Mouse (Mus musculus): ENCODE measurements around the gene Sirpa.

Gene Sirpa

DNA sequence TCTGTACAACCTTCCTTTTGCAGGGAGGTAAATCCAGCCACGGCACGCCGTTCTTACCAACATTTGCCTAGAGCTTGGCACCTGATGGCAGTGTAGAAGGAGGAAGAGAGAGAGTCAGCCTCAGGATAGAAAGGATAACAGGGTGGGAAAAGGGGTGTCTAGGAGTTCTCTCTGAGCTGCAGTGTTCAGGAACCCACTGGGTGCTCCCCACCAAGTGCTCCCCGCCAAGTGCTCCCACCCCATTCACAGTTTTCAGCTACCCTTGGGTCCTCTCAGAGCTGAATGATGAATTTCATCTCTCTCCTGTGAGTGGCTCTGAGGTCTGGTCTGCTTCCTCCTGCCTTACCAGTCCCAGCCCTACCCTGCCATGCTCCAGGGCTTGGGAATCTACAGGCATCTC, 1.9 kb downstream of the Sirpa start:
- no peaks in the 10 kb centered on the region for H3K36me3 ChIP-seq (ENCODE audit: control insufficient read depth, insufficient read depth, low read length, poor library complexity, severe bottlenecking)
- no peaks in the 10 kb centered on the region for H3K27me3 ChIP-seq (ENCODE audit: control insufficient read depth, insufficient read depth, low read length, poor library complexity, severe bottlenecking)
- no peak for DNase-seq (ENCODE audit: low read depth, low spot score)

DNA sequence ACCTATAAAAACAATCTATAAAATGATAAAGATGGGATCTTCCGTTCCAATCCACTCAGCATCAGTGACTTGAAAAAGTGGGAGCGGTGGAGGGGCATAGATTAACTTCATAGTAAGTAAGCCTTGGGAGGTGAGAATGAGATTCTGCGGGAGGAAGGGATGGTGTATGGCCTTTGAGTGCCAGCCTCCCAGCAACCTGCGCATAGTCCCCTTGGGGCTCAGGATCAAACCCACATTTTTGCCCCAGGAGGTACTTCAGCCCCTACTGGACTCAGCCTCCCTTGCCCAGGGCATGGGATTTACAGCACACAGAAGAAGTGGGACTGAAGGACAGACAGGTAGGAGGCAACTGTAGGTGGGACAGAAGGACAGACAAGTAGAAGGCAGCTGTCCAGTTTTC, 2.6 kb downstream of the Sirpa start:
- H3K27me3 ChIP-seq (ENCODE audit: control insufficient read depth, insufficient read depth, low read length, poor library complexity, severe bottlenecking): no peaks in the 10 kb centered on the region
- no peaks in the 10 kb centered on the region for H3K36me3 ChIP-seq (ENCODE audit: control insufficient read depth, insufficient read depth, low read length, poor library complexity, severe bottlenecking)
- DNase-seq (ENCODE audit: low read depth, low spot score): no peak

- DNase-seq (ENCODE audit: low read depth, low spot score): peak; percentile 79
- H3K36me3 ChIP-seq (ENCODE audit: control insufficient read depth, insufficient read depth, low read length, poor library complexity, severe bottlenecking): no peaks in the 10 kb centered on the region
- no peaks in the 10 kb centered on the region for H3K27me3 ChIP-seq (ENCODE audit: control insufficient read depth, insufficient read depth, low read length, poor library complexity, severe bottlenecking)
Measured at GRCm38 (mm10) chr2:129595661-129596209, 3.1 kb downstream of the Sirpa start.

- Histone ChIP-seq H3K27me3 (ENCODE audit: control insufficient read depth, insufficient read depth, low read length, poor library complexity, severe bottlenecking) (no peaks in the 10 kb centered on the region), H3K36me3 (ENCODE audit: control insufficient read depth, insufficient read depth, low read length, poor library complexity, severe bottlenecking) (no peaks in the 10 kb centered on the region)
- no peak for DNase-seq (ENCODE audit: low read depth, low spot score)
Measured at GRCm38 (mm10) chr2:129596555-129597172, 4.0 kb downstream of the Sirpa start.

DNA sequence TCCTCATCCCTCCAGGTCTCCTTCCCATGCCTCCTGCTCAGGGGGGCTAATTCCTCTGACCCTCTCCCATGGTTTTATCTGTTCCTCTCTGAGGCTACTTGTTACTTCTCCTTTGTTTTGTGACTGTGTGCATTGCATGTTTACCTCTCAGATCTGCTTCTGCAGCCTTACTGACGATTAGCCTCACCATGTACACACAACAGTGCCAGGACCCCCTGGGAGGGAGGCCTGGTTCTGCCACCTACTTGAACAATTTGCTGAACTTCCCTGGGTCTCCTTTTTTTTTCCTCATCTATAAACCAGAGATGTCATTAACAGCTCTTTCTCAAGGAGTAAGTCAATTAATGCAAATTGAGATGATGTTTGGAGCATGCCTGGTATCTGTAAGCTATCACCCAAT, 4.9 kb downstream of the Sirpa start:
- DNase-seq (ENCODE audit: low read depth, low spot score): no peak
- Histone ChIP-seq H3K27me3 (ENCODE audit: control insufficient read depth, insufficient read depth, low read length, poor library complexity, severe bottlenecking) (no peaks in the 10 kb centered on the region), H3K36me3 (ENCODE audit: control insufficient read depth, insufficient read depth, low read length, poor library complexity, severe bottlenecking) (no peaks in the 10 kb centered on the region)

GRCm38 (mm10) chr2:129598094-129598493, 5.5 kb downstream of the Sirpa start:
- no peak for DNase-seq (ENCODE audit: low read depth, low spot score)
- Histone ChIP-seq H3K36me3 (ENCODE audit: control insufficient read depth, insufficient read depth, low read length, poor library complexity, severe bottlenecking) (no peaks in the 10 kb centered on the region), H3K27me3 (ENCODE audit: control insufficient read depth, insufficient read depth, low read length, poor library complexity, severe bottlenecking) (no peaks in the 10 kb centered on the region)

DNA sequence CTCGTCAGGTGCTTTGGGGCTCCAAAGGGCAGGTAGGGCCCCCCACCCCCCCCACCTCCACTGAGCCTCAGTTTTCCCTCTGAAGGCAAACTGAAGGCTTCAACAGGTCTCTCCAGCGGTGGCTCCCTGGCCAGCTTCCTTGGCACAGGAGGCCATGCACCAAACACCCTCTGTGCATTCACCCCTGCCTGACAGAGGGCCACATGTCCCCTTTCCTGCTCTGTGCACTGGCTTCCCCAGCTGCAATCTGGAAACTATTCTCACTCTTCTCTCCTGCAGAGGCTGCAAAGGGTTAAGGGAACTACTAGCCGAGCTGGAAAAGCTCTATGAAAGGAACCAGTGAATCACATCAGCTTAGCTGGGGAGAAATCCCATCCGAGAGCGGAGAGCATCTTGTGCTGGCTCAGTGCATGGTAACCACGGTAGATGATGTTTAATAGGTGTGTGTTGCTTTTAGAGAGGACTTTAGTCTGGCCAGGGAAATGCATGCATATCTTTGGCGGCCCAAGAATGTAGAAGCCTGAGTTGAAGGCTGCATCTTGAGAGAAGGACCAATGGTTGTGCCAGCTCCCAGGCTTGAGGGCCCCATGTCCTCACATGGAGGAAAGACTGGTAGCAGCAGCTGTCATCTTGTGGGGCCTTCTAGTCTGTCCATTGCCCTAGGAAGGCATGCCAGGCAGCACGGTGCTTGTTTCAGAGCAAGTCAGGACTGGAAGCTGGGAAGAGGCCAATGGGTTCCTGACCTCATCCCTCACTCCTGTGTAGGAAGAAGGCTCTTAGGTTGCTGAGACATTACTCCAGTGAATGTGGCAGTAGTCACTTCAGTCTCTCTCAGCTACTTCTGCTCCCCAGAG, 6.8 kb downstream of the Sirpa start:
- no peak for DNase-seq (ENCODE audit: low read depth, low spot score)
- no peaks in the 10 kb centered on the region for H3K36me3 ChIP-seq (ENCODE audit: control insufficient read depth, insufficient read depth, low read length, poor library complexity, severe bottlenecking)
- H3K27me3 ChIP-seq (ENCODE audit: control insufficient read depth, insufficient read depth, low read length, poor library complexity, severe bottlenecking): no peaks in the 10 kb centered on the region

GRCm38 (mm10) chr2:129601059-129601650, 8.5 kb downstream of the Sirpa start:
- H3K36me3 ChIP-seq (ENCODE audit: control insufficient read depth, insufficient read depth, low read length, poor library complexity, severe bottlenecking): no peaks in the 10 kb centered on the region
- H3K27me3 ChIP-seq (ENCODE audit: control insufficient read depth, insufficient read depth, low read length, poor library complexity, severe bottlenecking): no peaks in the 10 kb centered on the region
- no peak for DNase-seq (ENCODE audit: low read depth, low spot score)

DNA sequence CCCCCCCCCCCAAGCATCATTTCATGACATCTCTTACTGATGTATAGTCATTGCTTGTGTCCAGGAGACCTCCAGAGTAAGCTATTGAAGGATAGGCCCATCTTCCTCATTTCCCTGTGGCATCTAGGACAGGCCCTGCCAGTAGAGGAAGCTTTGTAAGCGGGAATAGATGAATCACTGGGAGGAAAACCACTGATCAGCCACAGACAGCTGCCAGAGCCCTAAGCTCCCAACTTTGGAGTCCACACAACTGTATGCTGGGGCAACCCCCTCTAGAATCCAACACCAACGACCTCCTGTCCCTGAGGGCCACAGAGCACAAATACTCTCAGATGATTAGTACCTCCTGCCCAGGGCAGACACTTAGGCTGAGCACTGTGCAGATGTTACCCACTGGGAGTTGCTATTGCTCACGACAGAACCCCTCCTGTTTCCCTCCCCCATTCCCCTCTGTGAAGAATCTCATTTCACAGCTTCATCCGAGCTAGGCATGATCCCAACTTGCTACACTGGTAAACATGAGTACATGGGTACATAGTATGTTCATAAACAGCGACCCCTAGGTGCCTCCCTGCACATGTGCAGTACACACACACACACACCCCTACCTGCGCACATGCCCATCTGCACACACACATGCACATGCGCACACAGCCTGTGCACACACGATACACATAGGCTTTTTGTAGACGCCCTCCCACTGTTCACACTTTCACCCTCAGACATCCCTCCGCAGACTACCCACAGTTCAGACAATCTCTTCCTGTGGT, 9.4 kb downstream of the Sirpa start:
- no peak for DNase-seq (ENCODE audit: low read depth, low spot score)
- Histone ChIP-seq H3K27me3 (ENCODE audit: control insufficient read depth, insufficient read depth, low read length, poor library complexity, severe bottlenecking) (no peaks in the 10 kb centered on the region), H3K36me3 (ENCODE audit: control insufficient read depth, insufficient read depth, low read length, poor library complexity, severe bottlenecking) (no peaks in the 10 kb centered on the region)

GRCm38 (mm10) chr2:129602856-129603255, 10.2 kb downstream of the Sirpa start:
- Histone ChIP-seq H3K36me3 (ENCODE audit: control insufficient read depth, insufficient read depth, low read length, poor library complexity, severe bottlenecking) (no peaks in the 10 kb centered on the region), H3K27me3 (ENCODE audit: control insufficient read depth, insufficient read depth, low read length, poor library complexity, severe bottlenecking) (no peaks in the 10 kb centered on the region)
- no peak for DNase-seq (ENCODE audit: low read depth, low spot score)

GRCm38 (mm10) chr2:129603536-129603935, 10.9 kb downstream of the Sirpa start:
- no peak for DNase-seq (ENCODE audit: low read depth, low spot score)
- Histone ChIP-seq H3K27me3 (ENCODE audit: control insufficient read depth, insufficient read depth, low read length, poor library complexity, severe bottlenecking) (no peaks in the 10 kb centered on the region), H3K36me3 (ENCODE audit: control insufficient read depth, insufficient read depth, low read length, poor library complexity, severe bottlenecking) (no peaks in the 10 kb centered on the region)

GRCm38 (mm10) chr2:129604032-129604431, 11.4 kb downstream of the Sirpa start:
- no peak for DNase-seq (ENCODE audit: low read depth, low spot score)
- H3K27me3 ChIP-seq (ENCODE audit: control insufficient read depth, insufficient read depth, low read length, poor library complexity, severe bottlenecking): no peaks in the 10 kb centered on the region
- no peaks in the 10 kb centered on the region for H3K36me3 ChIP-seq (ENCODE audit: control insufficient read depth, insufficient read depth, low read length, poor library complexity, severe bottlenecking)

GRCm38 (mm10) chr2:129605816-129606215, 13.2 kb downstream of the Sirpa start:
- DNase-seq (ENCODE audit: low read depth, low spot score): no peak
- H3K27me3 ChIP-seq (ENCODE audit: control insufficient read depth, insufficient read depth, low read length, poor library complexity, severe bottlenecking): no peaks in the 10 kb centered on the region
- no peaks in the 10 kb centered on the region for H3K36me3 ChIP-seq (ENCODE audit: control insufficient read depth, insufficient read depth, low read length, poor library complexity, severe bottlenecking)

DNA sequence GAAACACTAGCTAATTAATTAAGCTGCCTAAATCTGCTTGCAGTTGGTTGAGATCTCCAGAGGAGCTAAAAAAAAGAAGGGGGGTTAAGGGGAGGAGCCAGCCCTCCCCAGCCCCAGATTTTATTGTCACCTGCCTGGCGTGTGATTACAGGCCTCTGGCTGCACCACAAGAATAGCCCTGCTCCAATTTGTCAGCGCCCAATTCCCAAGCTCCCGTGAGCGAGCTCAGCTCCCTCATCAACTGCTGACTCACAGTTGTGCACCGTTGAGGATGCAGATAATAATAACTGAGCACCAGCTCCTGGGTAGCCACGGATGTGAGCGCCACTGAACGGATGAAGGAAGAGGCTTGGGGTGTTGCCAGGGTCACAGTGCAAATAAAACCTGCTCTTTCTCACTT, 13.6 kb downstream of the Sirpa start:
- Histone ChIP-seq H3K27me3 (ENCODE audit: control insufficient read depth, insufficient read depth, low read length, poor library complexity, severe bottlenecking) (no peaks in the 10 kb centered on the region), H3K36me3 (ENCODE audit: control insufficient read depth, insufficient read depth, low read length, poor library complexity, severe bottlenecking) (no peaks in the 10 kb centered on the region)
- no peak for DNase-seq (ENCODE audit: low read depth, low spot score)
